Mouse (Mus musculus) left cerebral cortex, postnatal 14 days (tissue): ENCODE results near the gene Echs1. TPM values are rescaled to one million over a fixed set of nuclear protein-coding genes. Genes with fewer than 3 reads are reported as not detected.
"Not testable (repeated sequence)": the region's sequence is repeated elsewhere in the genome, so short reads cannot be mapped to it uniquely, and the experiment has no call there.

Experiments used
- DNase-seq, 2 experiments: peaks; one replicate each; pipeline ENCODE4 v3.0.0; 2021 to 2022; ENCODE audit warnings: low spot score in 2 of 2, mixed read lengths in 1 of 2
- intact Hi-C: fragments of 180-260 bp; cut with DNase I; formaldehyde crosslinking; loops from one replicate; pipeline ENCODE4 v1.15.1; 2025
- long read RNA-seq, 2 experiments: library from polyadenylated mRNA; stranded (forward); transcript quantifications; one replicate each; pipeline ENCODE4 v2.0.0; 2021
- total RNA-seq, 2 experiments: library from RNA; stranded (reverse); gene quantifications; 2 replicates each; pipeline ENCODE4 v1.2.3; 2021

Gene Echs1
- 10 to 100 TPM; 49.1 to 55.7 TPM for total RNA-seq
- long read RNA-seq, experiment 1, transcript Echs1-201 (8 exons, 1,557 nt): major isoform, 79 of 83 reads
- long read RNA-seq, experiment 1, partial matches to known transcripts: 2 of 83 reads
- long read RNA-seq, experiment 1, other reads (novel, unspliced or antisense): 2 of 83 reads
- long read RNA-seq, experiment 2, transcript Echs1-201 (8 exons, 1,557 nt): major isoform, 66 of 73 reads
- long read RNA-seq, experiment 2, partial matches to known transcripts: 2 of 73 reads
- long read RNA-seq, experiment 2, other reads (novel, unspliced or antisense): 5 of 73 reads

DNA sequence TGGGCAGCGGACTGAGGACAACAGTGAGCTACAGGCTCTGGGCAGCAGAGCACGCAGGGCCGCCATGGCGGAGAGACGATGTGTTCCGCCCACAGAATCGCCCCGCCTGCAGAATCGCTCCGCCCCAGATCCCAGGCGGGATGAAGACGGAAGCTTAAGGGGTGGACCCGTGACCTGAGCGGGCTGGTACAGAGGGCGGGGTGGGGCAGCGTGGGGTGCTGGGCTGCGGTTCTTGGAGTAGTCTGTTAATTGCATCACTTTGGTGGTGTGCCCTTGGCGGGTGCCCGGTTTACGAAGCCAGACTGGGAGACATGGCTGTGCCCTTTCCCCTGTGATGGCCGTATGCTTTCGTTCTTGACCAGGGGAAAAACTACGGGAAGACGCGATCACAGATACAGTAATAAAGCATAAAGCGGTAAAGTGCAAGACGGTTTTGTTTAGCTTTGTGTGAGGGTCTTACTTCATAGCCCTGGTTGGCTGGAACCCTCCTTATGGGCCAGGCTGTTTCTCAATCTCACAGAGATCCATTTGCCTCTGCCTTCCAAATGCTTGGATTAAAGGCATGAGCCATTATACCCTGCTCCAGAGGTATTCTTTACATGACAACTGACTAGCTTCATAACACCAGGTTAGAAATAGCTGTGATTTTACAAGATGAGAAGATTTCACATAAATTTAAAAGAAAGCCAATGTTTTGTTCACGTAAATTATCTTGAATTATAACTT lies at the start of gene Echs1:
Gene Echs1, minus strand, starts transcription at position 148 of the 726 bp plus-strand sequence.
- intact Hi-C loops: loop anchor here (5.0 kb wide), 1 partner anchor 34 kb away; the partner anchor contains the start of gene Caly

DNA sequence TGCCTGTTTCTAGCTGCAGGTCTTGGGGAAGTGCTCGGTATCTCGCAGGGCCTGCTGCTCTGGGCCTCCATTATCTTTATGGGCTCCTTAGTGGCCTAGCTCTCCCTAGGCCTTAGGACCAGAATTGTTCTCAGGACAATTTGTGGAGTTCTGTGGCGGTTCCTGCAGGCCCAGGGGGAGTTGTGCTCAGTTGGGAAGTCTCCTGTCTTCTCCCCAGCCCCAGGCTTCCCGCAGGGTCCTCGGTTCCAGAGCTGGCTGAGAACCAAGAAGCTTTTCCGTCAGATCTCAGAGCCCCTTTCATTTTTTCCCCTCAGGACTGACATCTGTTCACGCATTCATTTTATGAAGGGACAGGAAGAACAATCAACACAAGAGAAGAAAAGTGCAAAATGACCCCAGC lies 48.4 kb upstream of the Echs1 start, which contains the start of gene Olfr522:
Gene Olfr522, minus strand, starts transcription at position 101 of the 400 bp plus-strand sequence.
- DNase-seq: no peak
- intact Hi-C loops: no loop called here

More for the DNA sequence above, at the start of gene Echs1:
- DNase-seq: peak; percentile 83 to 84

DNA sequence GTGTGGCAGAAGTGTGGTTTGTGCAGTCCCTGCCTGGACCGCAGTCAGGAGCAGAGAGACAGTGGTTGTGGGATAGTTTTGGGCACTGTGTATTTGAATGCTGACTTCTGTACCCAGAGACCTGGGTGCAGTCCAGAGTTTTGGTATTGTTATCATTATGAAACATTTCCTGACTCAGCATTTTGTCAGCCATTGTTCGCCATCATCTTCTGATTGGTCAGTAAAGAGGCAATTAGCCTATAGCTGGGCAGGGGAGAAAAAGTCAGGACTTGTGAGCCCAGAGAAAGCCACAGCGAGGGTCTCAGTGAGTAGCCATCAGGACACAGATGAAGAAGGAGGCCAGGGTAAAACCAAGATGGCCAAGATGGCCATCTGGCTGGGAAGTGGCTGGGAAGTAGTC lies 44.1 kb upstream of the Echs1 start:
- intact Hi-C loops: no loop called here
- no peak for DNase-seq

DNA sequence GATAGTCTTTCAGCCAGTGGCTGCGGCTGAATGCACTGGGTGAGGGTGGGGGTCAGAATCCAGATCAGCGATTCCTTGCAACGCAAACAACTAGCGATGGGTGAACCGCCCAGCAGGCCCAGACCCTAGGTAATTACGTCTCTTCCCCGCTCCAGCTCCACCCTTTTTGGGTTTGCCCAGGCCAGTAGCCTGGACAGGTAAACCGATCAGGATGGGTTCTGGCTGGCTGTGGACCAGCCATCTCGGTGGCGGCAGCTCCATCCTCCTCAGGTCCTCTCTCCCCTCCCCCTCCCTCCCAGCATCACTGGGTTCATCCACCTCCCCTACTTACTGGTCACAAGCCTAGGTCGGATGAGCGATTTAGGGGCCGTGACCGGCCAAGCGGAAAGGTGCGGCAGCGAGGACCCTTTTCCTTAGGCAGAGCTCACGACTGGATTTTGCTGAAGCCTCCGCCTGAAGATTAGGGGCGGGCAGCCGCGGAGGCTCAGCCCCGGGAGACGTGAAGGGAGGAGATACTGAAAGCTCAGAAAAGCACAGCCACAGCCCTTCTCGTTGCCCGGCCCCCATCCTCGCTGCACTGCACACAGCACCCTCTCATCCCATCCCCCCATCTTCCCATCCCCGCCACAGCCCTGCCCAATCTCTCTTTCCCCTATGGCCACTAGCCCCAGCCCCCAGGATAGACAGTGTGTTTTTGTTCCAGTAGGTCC lies 38.1 kb upstream of the Echs1 start, which contains the start of gene Sprn:
Gene Sprn, minus strand, starts transcription at position 660 of the 710 bp plus-strand sequence.
- intact Hi-C loops: loop anchor here (5.0 kb wide), 1 partner anchor 673 kb away; no protein-coding TSS in a partner anchor
- DNase-seq: peak; percentile 82 to 90

DNA sequence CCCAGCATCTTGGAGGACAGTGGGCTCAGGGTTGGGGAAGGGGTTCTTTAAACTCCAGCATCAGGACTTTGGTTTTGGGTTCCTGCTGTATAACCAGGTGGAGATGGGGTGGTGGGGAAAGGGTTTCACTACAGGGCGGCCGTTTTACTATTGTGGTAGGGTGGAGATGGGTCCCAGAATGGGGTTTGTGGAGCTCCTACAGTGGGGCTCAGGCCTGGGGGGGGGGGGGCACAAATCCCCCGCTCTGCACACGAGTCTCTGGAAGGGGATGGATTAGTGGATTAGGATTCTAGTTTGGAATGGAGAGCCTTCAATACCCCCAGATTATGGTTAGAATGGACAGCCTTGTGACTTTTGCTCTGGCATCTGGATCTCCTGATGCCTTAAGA lies 37.5 kb upstream of the Echs1 start:
- intact Hi-C loops: loop anchor here (5.0 kb wide), 1 partner anchor 673 kb away; no protein-coding TSS in a partner anchor
- DNase-seq: no peak

DNA sequence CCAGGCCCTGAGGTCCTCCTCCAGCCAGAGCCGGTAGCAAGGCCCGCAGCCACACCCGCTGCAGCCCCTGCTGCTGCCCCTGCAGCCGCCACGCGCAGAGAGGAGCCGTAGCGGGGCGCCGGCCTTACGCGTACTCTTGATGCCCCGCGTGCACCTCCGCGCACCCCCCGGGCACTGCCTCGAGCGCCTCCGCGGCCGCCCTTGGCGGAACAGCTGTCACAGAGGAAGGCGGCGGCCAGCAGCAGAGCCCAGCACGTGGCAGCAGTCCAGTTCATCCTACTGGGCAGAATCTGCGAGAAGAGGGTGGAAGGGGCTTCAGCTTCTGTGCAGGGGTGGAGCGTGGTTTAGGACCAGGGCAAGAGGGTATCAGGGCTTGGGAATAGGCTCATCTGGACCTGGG lies 37.1 kb upstream of the Echs1 start:
- DNase-seq: peak; percentile 57 to 61
- intact Hi-C loops: loop anchor here (5.0 kb wide), 1 partner anchor 674 kb away; no protein-coding TSS in a partner anchor

DNA sequence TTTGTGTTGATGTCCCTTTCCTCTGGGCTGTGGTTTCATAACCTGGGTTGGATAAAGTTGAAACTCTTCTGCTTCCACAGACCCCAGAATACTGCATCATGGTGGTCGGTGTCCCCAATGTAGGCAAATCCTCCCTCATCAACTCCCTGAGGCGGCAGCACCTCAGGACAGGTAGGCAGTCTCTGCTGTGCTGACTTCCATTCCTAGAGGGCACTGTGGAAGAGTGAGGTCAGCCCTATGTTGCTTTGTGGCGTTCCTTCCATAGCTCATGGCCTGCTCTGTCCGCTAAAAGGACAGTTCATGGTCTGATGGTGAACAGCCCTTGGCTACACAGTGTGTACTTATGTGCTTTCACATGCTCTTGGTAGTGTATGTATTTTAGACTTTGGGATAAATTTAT lies 28.3 kb upstream of the Echs1 start:
- intact Hi-C loops: loop anchor here (10.0 kb wide), 1 partner anchor 170 kb away; the partner anchor contains the start of gene 6430531B16Rik
- no peak for DNase-seq

DNA sequence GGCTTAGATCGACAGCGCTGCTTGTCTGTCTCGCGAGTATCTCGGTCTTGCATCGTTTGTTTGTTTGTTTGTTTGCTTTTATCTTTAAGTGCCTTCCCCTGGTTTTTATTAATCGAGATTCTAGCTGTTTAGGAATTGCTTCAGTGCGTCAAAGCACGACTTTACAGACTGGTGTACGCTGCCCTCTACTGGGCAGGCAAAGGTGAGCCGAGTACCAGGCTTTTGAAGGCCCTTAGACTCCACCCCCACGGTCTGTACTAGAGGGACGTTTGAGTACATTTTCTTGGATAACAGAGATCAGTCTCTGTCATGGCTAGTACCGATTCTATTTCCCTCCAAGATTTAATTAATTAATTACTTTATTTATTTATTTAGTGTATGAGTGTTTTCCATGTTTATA lies 25.1 kb upstream of the Echs1 start:
- peak; percentile 66 to 78 for DNase-seq
- intact Hi-C loops: loop anchor here (10.0 kb wide), 1 partner anchor 167 kb away; the partner anchor contains the start of gene 6430531B16Rik

DNA sequence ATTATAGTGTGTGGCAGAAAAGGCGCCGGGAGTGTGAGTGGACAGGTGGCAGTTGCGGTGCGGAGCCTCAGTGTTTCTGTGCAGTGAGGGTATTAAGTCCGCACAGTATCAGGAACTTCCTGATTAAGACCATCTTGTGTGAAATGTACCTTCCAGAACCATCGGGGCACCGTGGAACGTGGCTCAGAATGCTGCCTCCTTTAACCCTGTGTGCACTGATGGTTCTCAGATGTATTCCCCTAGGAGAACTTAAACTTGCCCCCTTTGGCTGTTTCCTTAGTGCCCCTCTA lies 21.7 kb upstream of the Echs1 start:
- DNase-seq: no peak
- intact Hi-C loops: loop anchor here (5.0 kb wide), 1 partner anchor 56 kb away; the partner anchor contains the start of gene Caly

DNA sequence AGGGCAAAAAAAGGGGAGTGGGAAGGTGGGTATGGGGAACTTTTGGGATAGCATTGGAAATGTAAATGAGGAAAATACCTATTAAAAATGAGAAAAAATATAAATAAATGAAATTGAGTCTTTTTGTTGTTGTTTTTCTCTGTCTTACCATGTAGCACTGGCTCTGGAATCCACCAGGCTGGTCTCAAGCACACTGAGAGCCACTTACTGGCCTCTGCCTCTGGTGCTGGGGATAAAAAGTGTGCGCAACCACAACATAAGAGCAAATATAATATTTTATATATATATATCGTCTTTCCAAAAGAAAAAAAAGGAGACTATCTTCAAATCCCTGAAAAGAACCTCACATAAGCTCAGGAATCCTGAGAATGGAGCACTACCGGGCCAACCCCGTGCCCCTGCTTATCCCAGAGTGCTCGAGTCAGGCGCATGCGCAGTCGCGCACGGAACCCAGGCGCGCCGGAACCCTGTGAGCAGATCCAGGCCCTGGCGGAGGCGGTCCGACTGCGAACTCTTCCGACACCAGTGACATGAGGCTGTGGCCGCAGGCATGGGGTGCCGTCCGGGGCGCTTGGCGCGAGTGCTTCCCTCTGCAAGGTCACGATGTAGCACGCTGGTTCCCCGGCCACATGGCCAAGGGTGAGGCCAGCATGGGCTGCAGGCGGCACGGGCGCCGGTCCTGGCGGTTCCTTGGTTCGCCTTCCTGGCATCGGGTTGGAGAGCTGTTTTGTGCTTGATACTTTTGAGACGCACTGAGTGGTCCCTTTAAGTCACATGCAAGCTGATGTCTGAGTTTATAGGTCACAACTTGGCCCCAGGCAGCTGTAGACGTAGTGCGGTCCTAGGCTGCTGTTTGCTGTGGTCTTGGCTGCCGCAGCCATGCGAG lies 21.1 kb upstream of the Echs1 start, which contains the start of gene Mtg1:
Gene Mtg1, plus strand, starts transcription at position 430 of the 886 bp plus-strand sequence.
- intact Hi-C loops: loop anchor here (5.0 kb wide), 1 partner anchor 55 kb away; the partner anchor contains the start of gene Caly

DNA sequence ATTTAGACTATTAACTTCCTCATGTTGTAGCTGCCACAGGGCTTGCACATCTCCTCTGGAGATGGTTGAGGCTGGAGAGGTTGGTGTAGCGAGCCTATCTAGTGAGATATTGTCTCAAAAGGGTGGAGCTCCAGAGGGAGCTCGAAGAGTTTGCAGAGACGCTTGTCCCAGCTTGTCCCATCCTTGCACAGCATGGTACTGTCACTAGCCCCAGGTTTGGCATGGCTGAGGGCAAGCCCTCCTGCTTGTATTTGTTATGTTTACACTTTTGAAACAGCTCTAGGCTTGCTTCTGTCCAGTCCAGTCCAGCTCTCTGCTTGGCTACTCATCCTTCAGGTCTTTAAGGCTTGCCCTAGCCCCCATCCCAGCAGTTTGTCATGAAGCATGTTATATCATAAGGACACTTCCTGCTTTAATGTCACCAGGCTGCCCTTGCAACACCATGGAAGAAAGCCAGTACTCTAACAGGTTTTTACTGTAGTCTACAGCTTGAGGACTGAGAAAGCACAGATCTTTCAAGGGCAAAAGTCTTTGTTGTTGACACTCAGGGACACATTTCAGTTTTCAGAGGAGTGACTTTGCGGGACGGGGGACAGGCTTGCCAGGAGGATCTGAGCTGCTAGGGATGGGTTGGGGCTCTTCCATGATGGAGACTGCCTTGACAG lies 19.0 kb upstream of the Echs1 start:
- DNase-seq: no peak
- intact Hi-C loops: loop anchor here (5.0 kb wide), 1 partner anchor 53 kb away; the partner anchor contains the start of gene Caly

More for the DNA sequence above, 21.1 kb upstream of the Echs1 start, which contains the start of gene Mtg1:
- DNase-seq: peak; percentile 98 to 99

DNA sequence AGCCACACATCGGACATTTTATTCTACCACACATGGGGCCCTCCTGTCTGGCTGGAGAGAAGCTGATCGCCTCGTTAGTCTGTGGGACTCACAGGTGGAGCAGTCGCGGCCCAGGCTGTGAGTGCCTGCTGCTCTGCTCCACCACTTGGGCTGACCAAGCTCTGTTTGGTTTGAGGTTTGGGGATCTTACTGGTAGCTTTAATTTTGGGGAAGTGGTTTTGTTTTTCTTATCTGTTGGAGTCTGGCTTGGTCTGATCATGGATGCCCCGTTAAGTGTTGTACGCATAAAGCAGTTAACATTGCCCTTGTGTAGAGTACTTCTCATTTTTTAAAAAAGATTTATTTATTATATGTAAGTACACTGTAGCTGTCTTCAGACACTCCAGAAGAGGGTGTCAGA lies 17.8 kb upstream of the Echs1 start:
- DNase-seq, intact Hi-C loops: not testable (repeated sequence)

DNA sequence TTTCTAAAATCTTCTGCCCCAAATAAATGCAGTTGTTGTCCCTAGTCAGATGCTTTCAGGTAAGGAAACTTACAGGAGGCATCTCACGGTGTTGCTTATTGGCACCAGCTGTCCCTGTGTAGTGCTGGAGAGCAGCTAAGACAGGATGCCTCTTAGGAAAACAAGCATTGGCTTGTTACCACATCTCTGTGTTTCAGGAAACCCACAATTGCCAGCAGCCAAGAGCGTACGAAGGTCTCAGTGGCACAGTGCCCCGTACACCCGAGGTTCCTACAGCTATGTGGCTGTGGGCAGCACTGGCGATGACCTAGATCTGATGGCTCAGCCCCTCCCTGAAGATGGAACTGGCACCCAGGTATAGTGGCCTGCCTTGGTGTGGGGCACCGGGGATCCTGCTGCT lies 15.9 kb upstream of the Echs1 start:
- intact Hi-C loops, DNase-seq: not testable (repeated sequence)

DNA sequence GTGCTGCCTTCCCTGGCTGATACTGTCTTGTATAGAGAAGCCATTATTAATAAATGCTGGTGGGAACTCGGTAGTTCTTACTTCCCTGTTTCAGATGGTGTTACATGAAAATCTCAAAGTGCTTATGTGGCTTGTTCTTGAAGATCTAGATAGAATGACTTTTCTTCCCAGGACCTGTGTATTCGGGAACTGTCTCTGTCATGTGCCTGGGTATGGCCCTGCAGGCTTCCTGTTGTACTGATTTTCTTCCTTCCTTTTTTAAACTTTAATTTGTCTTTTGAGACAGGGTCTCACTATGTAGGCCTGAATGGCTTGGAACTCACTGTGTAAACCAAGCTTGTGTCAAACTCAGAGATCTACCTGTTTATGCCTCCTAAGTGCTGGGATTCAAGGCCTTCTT lies 11.6 kb upstream of the Echs1 start:
- DNase-seq: no peak
- intact Hi-C loops: no loop called here

DNA sequence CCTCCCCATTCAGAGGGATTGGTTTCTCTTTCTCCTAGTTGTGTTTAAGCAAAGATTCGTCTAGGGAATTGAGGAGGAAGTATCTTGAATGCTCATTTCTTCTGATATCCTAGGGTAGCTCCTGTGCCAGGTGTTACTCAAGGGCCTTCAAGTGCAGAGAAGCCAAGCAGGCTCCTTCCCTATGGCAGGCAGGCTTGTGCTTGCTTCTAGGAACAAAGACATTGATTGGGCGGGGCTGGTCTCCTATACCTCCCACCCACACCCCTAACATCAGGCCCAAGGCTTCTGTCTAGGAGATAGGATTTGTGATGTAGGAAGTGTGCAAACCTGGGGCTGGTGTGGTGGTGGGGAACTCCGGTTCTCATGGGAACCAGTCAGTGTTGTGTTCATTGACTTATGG lies 10.7 kb upstream of the Echs1 start:
- no peak for DNase-seq
- intact Hi-C loops: no loop called here

DNA sequence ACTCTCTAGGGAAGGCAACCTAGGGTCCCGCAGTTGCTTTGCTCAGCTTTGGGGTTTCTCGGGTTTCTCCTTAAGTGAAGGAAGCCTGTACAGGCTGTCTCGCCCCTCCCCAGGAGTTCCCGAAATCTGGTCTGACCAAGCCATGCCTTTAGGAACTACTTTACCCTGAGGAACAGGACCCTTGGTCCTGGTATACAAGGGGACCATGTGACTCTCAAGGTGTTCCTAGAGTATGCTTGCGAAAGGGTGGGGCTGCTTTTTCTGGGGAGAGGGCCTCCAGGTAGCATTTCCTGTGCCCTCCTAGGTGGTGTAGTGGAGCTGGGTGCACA lies 9.7 kb upstream of the Echs1 start:
- intact Hi-C loops: no loop called here
- DNase-seq: no peak

DNA sequence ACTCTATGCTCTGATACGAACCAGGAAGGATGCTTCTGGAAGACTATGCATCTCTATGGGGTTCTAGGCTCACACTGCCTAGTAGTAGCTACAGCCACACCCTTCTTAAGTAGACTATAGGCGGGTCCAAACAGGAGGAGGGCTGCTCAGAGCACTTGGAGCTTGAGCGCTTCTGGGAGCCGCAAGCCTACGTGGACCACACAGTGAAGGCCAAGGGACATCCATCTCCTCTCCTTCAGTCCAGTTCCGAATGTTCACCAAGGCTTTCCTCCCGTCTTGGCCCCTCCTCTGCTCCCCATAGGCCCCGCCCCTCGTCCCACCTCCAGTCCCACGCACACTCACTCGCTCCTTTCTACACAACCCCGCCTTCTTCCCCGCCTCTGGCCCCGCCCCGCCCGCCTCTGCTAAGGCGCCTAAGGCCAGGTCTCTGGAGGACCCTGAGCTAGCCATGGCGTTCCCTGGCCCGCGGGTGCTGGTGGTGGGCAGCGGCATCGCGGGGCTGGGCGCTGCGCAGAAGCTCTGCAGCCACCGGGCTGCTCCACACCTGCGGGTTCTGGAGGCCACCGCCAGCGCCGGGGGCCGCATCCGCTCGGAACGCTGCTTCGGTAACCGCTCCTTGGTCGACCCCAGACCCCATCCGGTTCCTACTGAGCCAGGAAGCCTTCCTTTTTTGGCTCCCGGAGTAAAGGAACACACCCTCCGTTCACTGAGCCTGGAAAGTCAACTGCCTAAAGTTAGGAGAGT lies 9.2 kb upstream of the Echs1 start:
- intact Hi-C loops: no loop called here

DNA sequence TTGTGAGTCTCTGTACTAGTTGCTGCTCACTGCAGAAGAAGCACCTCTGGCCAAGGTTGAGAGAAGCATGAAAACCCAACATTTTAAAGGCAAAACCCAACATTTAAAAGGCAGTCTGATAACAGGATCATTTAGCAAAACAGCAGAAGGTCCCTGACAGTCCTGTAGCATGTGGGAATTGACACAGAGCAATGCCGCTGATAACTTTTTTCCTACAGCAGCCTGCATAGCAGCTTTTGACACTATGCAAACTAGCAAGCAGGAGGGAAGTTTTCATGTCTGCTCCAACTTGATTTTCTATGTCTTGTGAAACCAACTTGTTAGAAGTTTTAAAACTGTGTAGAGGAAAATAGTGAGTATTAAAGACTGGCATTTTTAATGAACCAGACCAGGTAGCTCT lies 8.1 kb upstream of the Echs1 start:
- DNase-seq: no peak
- intact Hi-C loops: no loop called here

More for the DNA sequence above, 9.2 kb upstream of the Echs1 start:
- peak; percentile 82 to 85 for DNase-seq
